Comparison of ENCODE assay signal across 8 mouse cellular contexts in the genomic region with DNA sequence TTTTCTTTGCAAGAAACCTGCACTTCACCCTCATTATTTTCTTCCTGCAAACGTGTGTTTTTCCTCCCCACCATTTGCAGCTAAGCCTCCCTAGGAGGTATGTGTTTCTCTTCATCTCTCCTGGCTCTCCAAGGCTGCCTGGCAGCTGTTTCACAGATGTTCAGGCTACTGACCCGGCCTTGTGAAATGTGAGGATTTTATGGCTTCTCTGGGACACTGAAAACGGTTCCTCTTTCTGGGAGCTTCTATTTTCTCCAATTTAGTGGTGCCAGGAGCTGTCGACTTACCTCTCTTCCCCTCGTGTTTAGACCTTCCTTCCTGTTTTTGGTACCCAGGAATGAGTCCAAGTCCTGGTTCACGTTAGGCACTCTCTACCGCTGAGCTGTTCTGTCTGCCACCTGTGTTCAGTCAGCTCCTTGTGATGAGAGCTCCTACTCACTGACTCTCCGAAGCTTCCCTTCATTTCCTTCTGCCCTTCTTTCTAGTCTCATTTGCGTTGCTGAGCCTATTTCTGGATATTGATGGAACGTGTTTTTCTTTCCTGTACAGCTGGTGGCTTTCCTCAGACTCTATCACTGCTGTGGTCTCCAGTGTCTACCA.
DNase-seq lines count a peak whose midpoint lies in the region.

No protein-coding gene starts in this region.

- DNase-seq in gastrocnemius, postnatal 25 days: peak; percentile 13
- no peak for DNase-seq in gastrocnemius, adult 8-10 months (ENCODE audit: low spot score in 2 of 2)
- DNase-seq in ovary, postnatal 14 days (ENCODE audit: low spot score): peak; percentile 20
- DNase-seq in ovary, adult 18-20 months (ENCODE audit: low spot score): no peak
- peak; percentile 15 for DNase-seq in heart, postnatal 4 days
- DNase-seq in right cerebral cortex, postnatal 25 days: peak; percentile 43
- DNase-seq in thymus, postnatal 14 days: no peak
- DNase-seq in c-Kit-positive CD71-positive TER-119-positive erythroid progenitor cells, embryonic 14.5 days (ENCODE audit: low spot score): no peak

Comparison
In these comparisons a context has a peak if more than half of its experiments do, and no peak if none do; other contexts are left out.
1. DNase-seq: peak in gastrocnemius, postnatal 25 days (single experiment), ovary, postnatal 14 days (single experiment), heart, postnatal 4 days (single experiment) and right cerebral cortex, postnatal 25 days (single experiment); none in gastrocnemius, adult 8-10 months (0 of 2), ovary, adult 18-20 months (single experiment), thymus, postnatal 14 days (single experiment) and c-Kit-positive CD71-positive TER-119-positive erythroid progenitor cells, embryonic 14.5 days (single experiment).